Mouse (Mus musculus): ENCODE measurements at regions not wholly inside any gene's neighbourhood (a gene's known extent, or its start where the extent isn't known, plus 50 kb on each side); places are given as distances from the start of the nearest gene placed in this dataset.

GRCm38 (mm10) chr1:57607626-57608422 lies 166.1 kb upstream of the Spats2l start:
- Histone ChIP-seq H3K27me3 (ENCODE audit: insufficient read depth, low read length) (no peaks in the 10 kb centered on the region), H3K9me3 (ENCODE audit: low read length) (peaks cover 3% of the 10 kb centered on the region; the same call in 1 of the 2 replicates), H3K4me1 (replicated peaks; ENCODE audit: low read depth, low read length) (peaks cover 60% of the 10 kb centered on the region), H3K4me3 (replicated peaks; ENCODE audit: low read length) (no peak overlapping the region), H3K36me3 (ENCODE audit: insufficient read depth, low read length) (no peaks in the 10 kb centered on the region)
- TF ChIP-seq POU5F1 (IDR thresholded peaks at IDR 0.05; ENCODE audit: borderline replicate concordance, low read length): no peak
- TF ChIP-seq CTCF (conservative IDR thresholded peaks at IDR 0.05; ENCODE audit: low read length): no peak
- no peak for TF ChIP-seq NANOG (IDR thresholded peaks at IDR 0.05; ENCODE audit: borderline replicate concordance, low read length)

- no peaks in the 10 kb centered on the region for H3K36me3 ChIP-seq (ENCODE audit: insufficient read depth, low read length)
- peaks cover 3% of the 10 kb centered on the region; the same call in 1 of the 2 replicates for H3K9me3 ChIP-seq (ENCODE audit: low read length)
- peaks cover 65% of the 10 kb centered on the region for H3K4me1 ChIP-seq (replicated peaks; ENCODE audit: low read depth, low read length)
- TF ChIP-seq POU5F1 (IDR thresholded peaks at IDR 0.05; ENCODE audit: borderline replicate concordance, low read length) (no peak), NANOG (IDR thresholded peaks at IDR 0.05; ENCODE audit: borderline replicate concordance, low read length) (no peak), CTCF (conservative IDR thresholded peaks at IDR 0.05; ENCODE audit: low read length) (no peak)
- no peaks in the 10 kb centered on the region for H3K27me3 ChIP-seq (ENCODE audit: insufficient read depth, low read length)
- H3K4me3 ChIP-seq (replicated peaks; ENCODE audit: low read length): no peak overlapping the region
These were observed 165.6 kb upstream of the Spats2l start for GRCm38 (mm10) chr1:57608423-57608679.

GRCm38 (mm10) chr1:57609307-57609706 lies 164.7 kb upstream of the Spats2l start:
- Histone ChIP-seq H3K9me3 (ENCODE audit: low read length) (peaks cover 3% of the 10 kb centered on the region; the same call in 1 of the 2 replicates), H3K36me3 (ENCODE audit: insufficient read depth, low read length) (no peaks in the 10 kb centered on the region), H3K4me1 (replicated peaks; ENCODE audit: low read depth, low read length) (peaks cover 73% of the 10 kb centered on the region), H3K4me3 (replicated peaks; ENCODE audit: low read length) (no peak overlapping the region), H3K27me3 (ENCODE audit: insufficient read depth, low read length) (no peaks in the 10 kb centered on the region)
- TF ChIP-seq CTCF (conservative IDR thresholded peaks at IDR 0.05; ENCODE audit: low read length) (no peak), NANOG (IDR thresholded peaks at IDR 0.05; ENCODE audit: borderline replicate concordance, low read length) (no peak)

GRCm38 (mm10) chr1:57612171-57612570 lies 161.8 kb upstream of the Spats2l start:
- Histone ChIP-seq H3K4me1 (replicated peaks; ENCODE audit: low read depth, low read length) (peaks cover 63% of the 10 kb centered on the region), H3K36me3 (ENCODE audit: insufficient read depth, low read length) (no peaks in the 10 kb centered on the region), H3K9me3 (ENCODE audit: low read length) (peaks cover 28% of the 10 kb centered on the region), H3K27me3 (ENCODE audit: insufficient read depth, low read length) (no peaks in the 10 kb centered on the region), H3K4me3 (replicated peaks; ENCODE audit: low read length) (peak overlapping the region; percentile 1)
- TF ChIP-seq NANOG (IDR thresholded peaks at IDR 0.05; ENCODE audit: borderline replicate concordance, low read length) (peak; percentile 60; the same call in 1 of the 2 replicates), POU5F1 (IDR thresholded peaks at IDR 0.05; ENCODE audit: borderline replicate concordance, low read length) (no peak), CTCF (conservative IDR thresholded peaks at IDR 0.05; ENCODE audit: low read length) (no peak)

- no peaks in the 10 kb centered on the region for H3K27me3 ChIP-seq (ENCODE audit: insufficient read depth, low read length)
- no peak overlapping the region for H3K4me3 ChIP-seq (replicated peaks; ENCODE audit: low read length)
- no peaks in the 10 kb centered on the region for H3K36me3 ChIP-seq (ENCODE audit: insufficient read depth, low read length)
- H3K9me3 ChIP-seq (ENCODE audit: low read length): peaks cover 32% of the 10 kb centered on the region
- H3K4me1 ChIP-seq (replicated peaks; ENCODE audit: low read depth, low read length): peaks cover 55% of the 10 kb centered on the region
- TF ChIP-seq NANOG (IDR thresholded peaks at IDR 0.05; ENCODE audit: borderline replicate concordance, low read length) (no peak), POU5F1 (IDR thresholded peaks at IDR 0.05; ENCODE audit: borderline replicate concordance, low read length) (no peak), CTCF (conservative IDR thresholded peaks at IDR 0.05; ENCODE audit: low read length) (no peak)
These were observed 160.8 kb upstream of the Spats2l start for GRCm38 (mm10) chr1:57612931-57613804.

- no peak for TF ChIP-seq NANOG (IDR thresholded peaks at IDR 0.05; ENCODE audit: borderline replicate concordance, low read length)
- TF ChIP-seq CTCF (conservative IDR thresholded peaks at IDR 0.05; ENCODE audit: low read length): no peak
- peaks cover 36% of the 10 kb centered on the region for H3K4me1 ChIP-seq (replicated peaks; ENCODE audit: low read depth, low read length)
These were observed 158.8 kb upstream of the Spats2l start for GRCm38 (mm10) chr1:57615155-57615554.

GRCm38 (mm10) chr1:57617316-57617715 lies 156.6 kb upstream of the Spats2l start:
- H3K4me3 ChIP-seq (replicated peaks; ENCODE audit: low read length): no peak overlapping the region
- peaks cover 40% of the 10 kb centered on the region for H3K9me3 ChIP-seq (ENCODE audit: low read length)
- H3K27me3 ChIP-seq (ENCODE audit: insufficient read depth, low read length): no peaks in the 10 kb centered on the region
- H3K4me1 ChIP-seq (replicated peaks; ENCODE audit: low read depth, low read length): peaks cover 20% of the 10 kb centered on the region
- no peak for TF ChIP-seq CTCF (conservative IDR thresholded peaks at IDR 0.05; ENCODE audit: low read length)
- TF ChIP-seq POU5F1 (IDR thresholded peaks at IDR 0.05; ENCODE audit: borderline replicate concordance, low read length): no peak
- no peak for TF ChIP-seq NANOG (IDR thresholded peaks at IDR 0.05; ENCODE audit: borderline replicate concordance, low read length)
- H3K36me3 ChIP-seq (ENCODE audit: insufficient read depth, low read length): no peaks in the 10 kb centered on the region

More at GRCm38 (mm10) chr1:57615155-57615554, 158.8 kb upstream of the Spats2l start:
- Histone ChIP-seq H3K36me3 (ENCODE audit: insufficient read depth, low read length) (no peaks in the 10 kb centered on the region), H3K9me3 (ENCODE audit: low read length) (peaks cover 40% of the 10 kb centered on the region), H3K4me3 (replicated peaks; ENCODE audit: low read length) (no peak overlapping the region), H3K27me3 (ENCODE audit: insufficient read depth, low read length) (no peaks in the 10 kb centered on the region)

- TF ChIP-seq NANOG (IDR thresholded peaks at IDR 0.05; ENCODE audit: borderline replicate concordance, low read length): no peak
- TF ChIP-seq CTCF (conservative IDR thresholded peaks at IDR 0.05; ENCODE audit: low read length): no peak
- no peak for TF ChIP-seq POU5F1 (IDR thresholded peaks at IDR 0.05; ENCODE audit: borderline replicate concordance, low read length)
- Histone ChIP-seq H3K4me3 (replicated peaks; ENCODE audit: low read length) (no peak overlapping the region), H3K4me1 (replicated peaks; ENCODE audit: low read depth, low read length) (no peaks in the 10 kb centered on the region), H3K27me3 (ENCODE audit: insufficient read depth, low read length) (no peaks in the 10 kb centered on the region), H3K36me3 (ENCODE audit: insufficient read depth, low read length) (no peaks in the 10 kb centered on the region), H3K9me3 (ENCODE audit: low read length) (peaks cover 16% of the 10 kb centered on the region)
These were observed 151.4 kb upstream of the Spats2l start for GRCm38 (mm10) chr1:57622561-57622960.
